Mouse (Mus musculus) inflammation-experienced regulatory T-cells (primary cell): Measurements from ENCODE around the gene Siglece. TPM values are rescaled to one million over a fixed set of nuclear protein-coding genes. Genes with fewer than 3 reads are reported as not detected.

Experiments used
- polyA plus RNA-seq, 2 experiments: library from polyadenylated mRNA; unstranded; fragments of 100-300 nt; shearing (Covaris generic); gene quantifications; one replicate each; pipeline ENCODE4 v1.2.1; 2017

Siglece gene
- under 1 TPM in 1 of 2 experiments, not detected in 1; 0.20 TPM for polyA plus RNA-seq

DNA sequence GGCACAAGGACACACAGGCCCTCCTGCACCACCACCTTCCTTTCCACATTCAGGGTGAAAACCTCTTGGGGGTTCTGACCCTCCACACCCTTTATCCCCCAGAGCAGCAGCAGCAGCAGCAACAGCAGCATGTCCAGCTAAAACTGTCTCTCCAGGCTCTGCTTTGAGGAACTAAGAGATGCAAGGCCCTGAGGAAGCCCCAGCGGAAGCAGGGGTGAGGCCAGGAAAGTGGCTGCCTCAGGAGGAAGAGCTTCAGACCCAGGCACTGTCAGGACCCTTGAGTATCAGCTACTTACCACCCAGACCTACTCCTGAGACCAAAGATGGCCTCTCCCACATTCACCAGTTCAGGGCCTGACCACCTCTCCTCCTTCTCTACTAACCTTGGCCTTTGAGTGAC, at the start of gene Siglece:
Gene Siglece, minus strand, starts transcription at position 160 of the 400 bp plus-strand sequence.

GRCm38 (mm10) chr7:43690118-43690517, 30.2 kb upstream of the Siglece start, which contains the start of gene Klk14:
Gene Klk14, plus strand, starts transcription at chr7:43690418.

GRCm38 (mm10) chr7:43671809-43672580, 12.0 kb upstream of the Siglece start, which contains the start of gene Ctu1:
Gene Ctu1, plus strand, starts transcription at chr7:43672016.

GRCm38 (mm10) chr7:43634500-43634899, 25.5 kb downstream of the Siglece start, which contains the start of gene Ceacam18:
Gene Ceacam18, plus strand, starts transcription at chr7:43634707.

GRCm38 (mm10) chr7:43606896-43607742, 52.8 kb downstream of the Siglece start, which contains the start of gene Zfp819:
Gene Zfp819, plus strand, starts transcription at chr7:43607169.

Other genes starting within 250 kb of the Siglece start
- gene Lim2, start 232.5 kb downstream of the Siglece start, polyA plus RNA-seq = not detected
- 100 to 1,000 TPM; 182 to 285 TPM for gene Nkg7, start 223.1 kb downstream of the Siglece start, polyA plus RNA-seq
- under 1 TPM in 1 of 2 experiments, not detected in 1; 0.50 TPM for gene Cldnd2, start 219.4 kb downstream of the Siglece start, polyA plus RNA-seq
- 100 to 1,000 TPM; 109 to 133 TPM for gene Etfb, start 216.1 kb downstream of the Siglece start, polyA plus RNA-seq
- not detected for gene Gm45233, start 216.0 kb downstream of the Siglece start, polyA plus RNA-seq
- 1 to 10 TPM; 5.6 to 8.2 TPM for gene Vsig10l, start 197.0 kb downstream of the Siglece start, polyA plus RNA-seq
- under 1 TPM in 1 of 2 experiments, not detected in 1; 0.25 TPM for gene Iglon5, start 170.1 kb downstream of the Siglece start, polyA plus RNA-seq
- under 1 TPM; 0.08 to 0.45 TPM for gene 4931406B18Rik, start 154.2 kb downstream of the Siglece start, polyA plus RNA-seq
- gene Cd33, start 115.7 kb downstream of the Siglece start, polyA plus RNA-seq = under 1 TPM in 1 of 2 experiments, not detected in 1; 0.10 TPM
- 1 to 10 TPM; 4.8 to 7.8 TPM for gene Zfp658, start 97.9 kb downstream of the Siglece start, polyA plus RNA-seq
- gene Zfp719, start 80.6 kb downstream of the Siglece start, polyA plus RNA-seq = 10 to 100 TPM in 1 of 2 experiments, 1 to 10 TPM in 1; 7.4 to 11.1 TPM
- not detected for gene Zfp819, start 53.0 kb downstream of the Siglece start, polyA plus RNA-seq
- under 1 TPM in 1 of 2 experiments, not detected in 1; 0.18 TPM for gene Ceacam18, start 25.5 kb downstream of the Siglece start, polyA plus RNA-seq
- gene Ctu1, start 11.9 kb upstream of the Siglece start, polyA plus RNA-seq = 10 to 100 TPM in 1 of 2 experiments, 1 to 10 TPM in 1; 8.3 to 10.0 TPM
- under 1 TPM in 1 of 2 experiments, not detected in 1; 0.22 TPM for gene Klk14, start 30.3 kb upstream of the Siglece start, polyA plus RNA-seq
- gene Klk13, start 52.4 kb upstream of the Siglece start, polyA plus RNA-seq = under 1 TPM in 1 of 2 experiments, not detected in 1; 0.26 TPM
- under 1 TPM in 1 of 2 experiments, not detected in 1; 0.19 TPM for gene Klk12, start 108.7 kb upstream of the Siglece start, polyA plus RNA-seq
- under 1 TPM; 0.28 to 0.97 TPM for gene Klk11, start 114.4 kb upstream of the Siglece start, polyA plus RNA-seq
- under 1 TPM; 0.11 to 0.21 TPM for gene Klk10, start 120.9 kb upstream of the Siglece start, polyA plus RNA-seq
- gene Klk9, start 131.7 kb upstream of the Siglece start, polyA plus RNA-seq = 1 to 10 TPM in 1 of 2 experiments, under 1 TPM in 1; 0.92 to 1.5 TPM
- 100 to 1,000 TPM; 112 to 189 TPM for gene Klk8, start 137.4 kb upstream of the Siglece start, polyA plus RNA-seq
- gene Klk7, start 151.1 kb upstream of the Siglece start, polyA plus RNA-seq = under 1 TPM; 0.11 to 0.64 TPM
- gene Klk6, start 164.3 kb upstream of the Siglece start, polyA plus RNA-seq = under 1 TPM; 0.18 to 0.43 TPM
- under 1 TPM in 1 of 2 experiments, not detected in 1; 0.31 TPM for gene Klk5, start 181.8 kb upstream of the Siglece start, polyA plus RNA-seq
- not detected for gene Klk4, start 221.0 kb upstream of the Siglece start, polyA plus RNA-seq